Mouse (Mus musculus) heart, adult 18-20 months (tissue): ENCODE data around the gene Ascc3. TPM values are rescaled to one million over a fixed set of nuclear protein-coding genes. Genes with fewer than 3 reads are reported as not detected.

Source experiments
- DNase-seq, 2 experiments: peaks; one replicate each; pipeline ENCODE4 v3.0.0; 2021 to 2022; ENCODE audit warnings: mixed read lengths in 1 of 2
- total RNA-seq, 2 experiments: library from RNA; stranded (reverse); gene quantifications; 2 replicates each; pipeline ENCODE4 v1.2.3; 2021

The Ascc3 gene
- total RNA-seq, 2 experiments from 2014 or later, result 12.8 TPM

DNA sequence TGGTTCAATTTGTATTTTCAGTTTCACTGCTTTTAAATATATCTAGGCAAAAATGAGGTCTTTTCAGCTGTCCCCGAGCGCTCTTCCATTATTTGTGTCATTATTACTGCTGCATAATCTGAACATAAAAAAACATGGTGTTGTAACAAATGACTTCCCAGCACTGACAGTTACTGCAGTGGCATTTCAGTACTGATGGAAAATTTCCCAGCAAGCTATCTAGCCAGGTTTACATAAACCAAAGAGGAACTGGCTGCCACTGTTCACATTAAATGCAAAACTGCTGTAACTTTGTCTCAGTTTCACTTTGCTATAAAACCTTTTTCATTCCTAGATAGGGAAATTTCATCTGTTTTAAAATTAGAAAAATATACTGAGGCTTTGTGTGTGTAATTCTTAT, 170.5 kb downstream of the Ascc3 start:
- DNase-seq, result no peak

GRCm38 (mm10) chr10:50763457-50764310, 171.2 kb downstream of the Ascc3 start:
- no peak for DNase-seq

GRCm38 (mm10) chr10:50772811-50773210, 180.3 kb downstream of the Ascc3 start:
- no peak for DNase-seq

- no peak for DNase-seq
Observed at GRCm38 (mm10) chr10:50773846-50774245, 181.4 kb downstream of the Ascc3 start.

DNA sequence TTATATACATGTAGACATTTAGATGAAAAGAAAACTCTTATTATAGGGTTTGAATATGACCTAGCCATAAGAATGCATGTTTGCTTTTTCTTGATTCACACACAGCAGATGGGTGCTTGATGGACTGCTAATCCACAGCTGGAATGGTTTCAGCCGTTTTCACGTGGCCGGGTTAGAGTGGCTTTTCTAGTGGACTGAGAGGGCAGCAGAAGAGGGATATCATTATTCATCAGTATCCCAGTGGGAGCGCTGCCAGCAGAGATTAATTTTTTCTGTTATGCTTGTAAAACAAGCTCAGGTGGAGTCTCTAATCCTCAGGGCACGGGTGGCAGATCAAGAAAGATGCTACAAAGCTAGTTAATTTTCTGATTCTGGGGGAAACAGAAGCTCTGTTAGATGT, 200.4 kb downstream of the Ascc3 start:
- no peak for DNase-seq

DNA sequence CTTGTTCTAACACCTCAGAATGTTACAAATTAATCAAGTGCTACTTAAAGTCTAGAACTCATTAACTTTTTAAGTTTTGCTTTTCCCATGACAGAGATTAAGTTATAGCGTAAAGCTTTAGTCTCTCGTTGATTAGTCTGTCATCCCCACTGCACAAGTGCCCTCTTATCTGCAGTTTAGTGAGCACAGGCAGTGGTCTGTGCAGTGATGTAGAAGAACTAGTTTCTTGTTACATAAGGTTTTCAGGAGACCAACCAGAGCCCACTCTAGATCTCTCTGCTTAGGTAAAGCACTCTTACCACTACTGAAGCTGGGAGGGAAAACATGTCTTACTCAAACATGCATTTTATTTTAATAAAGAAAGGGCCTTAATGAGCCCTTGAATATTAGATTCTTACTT, 209.1 kb downstream of the Ascc3 start:
- no peak for DNase-seq

DNA sequence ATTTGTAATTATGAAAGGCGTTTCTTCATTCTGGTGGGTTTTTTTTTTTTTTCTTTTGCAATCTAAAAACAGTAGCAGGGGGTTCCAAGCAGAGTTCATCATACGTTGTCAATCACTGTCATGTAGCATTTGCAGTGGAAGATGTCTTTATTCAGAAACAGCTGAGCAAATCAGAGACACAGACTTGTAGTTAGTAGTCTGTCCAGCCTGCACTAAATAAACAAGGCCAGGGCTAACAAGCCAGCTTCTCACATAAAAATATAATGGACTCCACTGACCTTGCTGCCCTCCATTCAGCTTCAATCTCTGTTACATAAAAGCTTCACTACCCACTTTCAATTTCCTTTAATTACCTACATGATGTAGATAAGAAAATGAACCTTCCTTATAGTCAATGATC, 209.9 kb downstream of the Ascc3 start:
- no peak for DNase-seq

DNA sequence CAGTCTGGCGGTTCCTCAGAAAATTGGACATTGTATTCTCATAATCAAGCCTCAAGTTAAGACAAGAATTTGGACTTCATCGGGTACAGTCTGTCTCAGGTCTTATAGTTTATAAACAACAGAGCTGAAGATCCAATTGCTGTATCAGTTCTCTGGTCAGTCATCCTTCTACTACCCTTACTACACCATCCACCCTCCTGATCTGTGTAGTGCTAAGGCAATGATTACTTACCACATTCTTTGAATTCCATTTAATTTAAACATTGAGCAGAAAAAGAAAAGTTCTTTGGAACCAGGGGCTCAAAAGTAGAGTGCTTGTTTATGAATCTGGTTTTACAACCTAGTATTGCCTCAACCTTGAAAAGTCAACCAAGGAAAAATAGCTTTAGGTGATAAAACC, 213.7 kb downstream of the Ascc3 start:
- no peak for DNase-seq

- DNase-seq, result no peak
Observed at GRCm38 (mm10) chr10:50822363-50822762, 229.9 kb downstream of the Ascc3 start.

GRCm38 (mm10) chr10:50826829-50827228, 234.4 kb downstream of the Ascc3 start:
- DNase-seq, result no peak

GRCm38 (mm10) chr10:50834533-50834932, 242.1 kb downstream of the Ascc3 start:
- no peak for DNase-seq

DNA sequence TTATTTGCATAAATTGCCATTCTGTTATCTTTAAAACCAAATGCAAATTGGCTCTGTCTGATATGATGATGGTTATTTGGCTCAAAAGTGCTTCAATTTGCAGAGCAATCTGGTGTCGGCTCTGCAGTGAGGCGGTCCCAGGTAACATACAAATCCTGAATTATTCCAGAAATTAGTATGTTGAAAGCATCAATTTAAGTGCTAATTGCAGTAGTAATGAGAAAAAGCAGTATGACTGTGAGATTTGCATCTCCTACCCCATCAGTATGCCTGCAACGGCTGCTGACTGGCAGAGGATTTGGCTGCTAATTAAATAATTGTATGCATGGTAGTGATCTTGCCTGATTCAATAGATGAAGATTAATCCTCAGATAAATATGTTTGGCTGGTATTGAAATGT, 250.9 kb downstream of the Ascc3 start:
- DNase-seq, result no peak

DNA sequence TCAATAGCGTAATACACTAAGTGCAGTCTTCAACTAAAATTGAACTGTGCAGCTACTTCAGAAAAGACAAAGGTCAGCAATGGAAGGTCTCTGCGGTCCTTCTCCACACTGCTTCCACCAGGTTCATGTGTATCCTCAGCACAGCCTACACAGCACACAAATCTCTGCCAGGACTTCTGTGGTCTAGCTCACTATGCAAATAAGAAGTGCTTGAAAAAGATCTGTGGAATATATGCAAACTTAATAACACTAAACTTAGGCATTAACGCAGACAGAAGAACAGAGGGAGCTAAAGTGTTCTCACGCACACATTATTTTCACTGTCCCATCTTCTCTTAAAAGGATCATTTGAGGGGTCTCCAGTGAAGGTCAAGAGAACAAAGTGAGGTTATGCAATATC, 275.7 kb downstream of the Ascc3 start:
- no peak for DNase-seq

GRCm38 (mm10) chr10:50876952-50877351, 284.5 kb downstream of the Ascc3 start:
- no peak for DNase-seq

GRCm38 (mm10) chr10:50881476-50882069, 289.1 kb downstream of the Ascc3 start:
- peak in 1 of 2 experiments; percentile 9 for DNase-seq

GRCm38 (mm10) chr10:50882366-50882765, 289.9 kb downstream of the Ascc3 start:
- DNase-seq, result no peak

GRCm38 (mm10) chr10:50886305-50886704, 293.8 kb downstream of the Ascc3 start:
- no peak for DNase-seq

DNA sequence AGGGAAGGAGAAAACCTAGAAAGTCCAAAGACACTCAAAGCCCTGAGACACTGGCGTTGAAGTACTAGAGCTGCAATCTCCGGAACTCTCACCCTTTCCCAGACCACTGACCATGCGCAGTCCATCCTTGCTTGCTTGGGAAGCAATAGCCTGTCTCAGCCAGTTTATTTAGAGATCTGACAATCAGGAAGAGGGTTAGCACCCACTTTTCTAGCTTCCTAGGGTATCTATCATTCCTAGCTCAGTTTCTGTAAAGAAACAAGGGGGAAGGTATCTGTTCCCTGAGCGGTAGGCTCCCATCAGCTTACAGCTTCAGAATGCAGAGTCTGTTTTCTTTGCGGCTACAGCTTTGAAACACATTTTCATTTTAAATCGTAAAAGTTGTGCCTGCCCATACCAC, 298.2 kb downstream of the Ascc3 start:
- no peak for DNase-seq

DNA sequence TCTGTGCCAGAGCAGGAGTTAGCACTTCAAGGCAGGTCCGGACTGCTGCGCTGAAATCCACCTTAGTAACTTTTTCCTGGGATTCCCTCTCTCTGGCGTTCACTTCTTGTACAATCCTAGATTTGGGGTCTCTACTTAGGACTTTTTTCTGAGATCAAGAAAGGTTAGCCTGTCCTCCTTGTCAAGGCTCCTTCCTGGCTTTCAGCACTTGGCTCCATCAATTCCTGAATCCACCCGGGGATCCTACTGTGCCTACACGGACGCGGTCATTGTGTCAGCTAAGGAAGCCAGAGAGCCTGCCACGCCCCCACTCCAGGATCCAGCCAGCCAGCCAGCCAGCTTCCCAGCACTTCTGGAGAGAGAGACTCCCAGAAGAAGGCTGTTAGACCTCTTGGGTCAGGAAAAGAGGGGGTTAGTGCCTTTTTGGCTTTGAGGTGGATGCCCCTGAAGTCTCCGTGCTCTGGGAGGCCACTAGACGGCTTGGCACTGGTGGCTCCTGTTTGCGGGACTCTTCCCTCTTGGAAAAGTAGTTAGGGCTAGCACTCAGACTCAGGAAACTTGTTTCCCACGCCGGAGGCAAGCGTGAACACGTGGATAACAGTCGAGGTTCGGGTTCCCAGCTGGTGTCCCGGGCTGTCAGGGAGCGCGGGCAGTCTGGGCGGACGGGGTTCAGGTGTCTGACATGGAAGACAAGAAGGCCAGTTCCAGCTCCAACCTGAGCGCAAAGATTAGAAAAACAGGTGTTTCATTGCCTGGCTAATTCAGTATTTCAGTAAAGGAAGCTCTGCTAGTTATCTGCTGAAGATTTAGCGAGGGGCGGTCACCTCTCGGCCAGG, 299.6 kb downstream of the Ascc3 start:
- no peak for DNase-seq

DNA sequence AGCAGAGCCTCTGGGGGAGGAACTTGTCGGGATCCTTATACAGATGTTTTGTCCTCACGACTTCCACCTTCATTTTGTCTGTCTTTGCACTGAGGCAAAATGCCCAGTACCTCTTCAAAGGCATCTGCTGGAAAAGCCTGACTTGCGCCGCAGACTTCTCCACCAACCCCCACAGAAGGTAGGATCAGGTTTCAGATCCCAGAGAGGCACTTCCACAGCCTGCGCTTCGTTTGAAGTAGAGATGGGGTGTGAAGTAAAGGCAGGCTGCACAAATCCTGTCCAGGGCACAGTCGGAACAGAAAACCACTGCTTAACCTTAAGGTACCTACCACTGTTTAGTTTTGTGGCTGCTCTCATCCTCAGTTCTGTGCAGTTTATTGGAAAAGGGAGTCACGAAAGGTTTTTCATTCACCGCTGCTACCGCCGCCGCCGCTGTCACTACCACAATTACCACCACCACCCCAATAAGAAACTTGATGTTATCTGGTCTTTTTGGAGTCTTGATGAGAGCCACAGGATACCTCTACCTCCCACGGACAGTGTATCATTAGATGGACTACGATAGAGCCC, 300.4 kb downstream of the Ascc3 start:
- no peak for DNase-seq

- no peak for DNase-seq
Observed at GRCm38 (mm10) chr10:50893546-50893945, 301.1 kb downstream of the Ascc3 start.

- DNase-seq, result peak; percentile 43 to 61
Observed at GRCm38 (mm10) chr10:50894170-50894991, 301.9 kb downstream of the Ascc3 start, which contains the start of gene Sim1. Gene Sim1 (plus strand): TSS chr10:50894754.
